Mouse (Mus musculus) kidney, postnatal 25 days (tissue): ENCODE data around the gene Mest.

Experiments used
- DNase-seq, 2 experiments: peaks; one replicate each; pipeline ENCODE4 v3.0.0; 2021; ENCODE audit warnings: mixed read lengths in 2 of 2

The Mest gene

GRCm38 (mm10) chr6:30709115-30709514, 14.2 kb upstream of the Mest start:
- no peak for DNase-seq

DNA sequence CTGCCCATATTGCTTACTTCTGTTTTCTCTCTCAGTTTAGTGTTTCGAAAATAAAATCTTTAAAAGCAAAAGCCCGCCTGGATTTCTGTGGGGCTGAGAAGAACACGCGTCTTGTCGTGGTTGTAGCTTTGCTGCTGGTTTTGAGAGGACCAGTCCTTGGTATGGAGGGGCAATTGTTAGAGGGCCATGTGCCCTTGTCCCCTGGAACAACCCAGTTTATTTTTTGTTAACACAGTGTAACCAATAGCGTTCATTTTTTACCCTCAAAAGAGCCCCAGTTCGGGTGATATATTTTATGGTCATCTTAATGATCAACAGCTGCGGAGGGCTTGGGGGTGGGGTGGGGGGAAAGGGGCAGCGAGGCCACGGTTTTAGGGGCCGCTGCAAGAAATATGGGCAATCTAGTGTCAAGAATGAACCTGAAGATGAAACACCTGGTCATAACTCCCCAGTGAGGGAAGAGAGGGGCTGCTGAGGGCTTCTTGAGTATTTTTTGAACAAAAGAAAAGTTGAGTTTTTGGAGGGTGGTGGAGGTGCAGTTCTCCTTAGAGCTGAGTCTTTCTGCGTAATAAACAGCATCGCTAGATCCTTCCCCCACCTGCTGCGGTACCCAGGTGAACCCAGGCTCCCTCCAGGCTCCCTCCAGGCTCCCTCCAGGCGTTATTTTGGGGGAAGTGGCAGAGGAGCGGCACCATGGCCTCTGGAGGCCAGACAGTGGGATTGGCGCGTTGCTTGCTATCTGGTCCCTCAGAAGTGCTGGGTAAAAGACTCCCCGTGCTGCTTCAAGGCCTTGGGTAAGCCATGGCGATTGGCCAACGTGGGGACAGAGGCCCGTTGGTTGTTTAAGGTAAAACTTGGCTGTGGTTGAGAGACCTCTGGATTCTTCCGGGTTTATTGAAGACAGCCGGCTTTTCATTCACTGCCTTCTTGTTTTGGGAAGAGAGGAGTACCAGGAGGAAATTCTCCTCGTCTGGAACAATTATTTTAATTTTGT, 12.7 kb upstream of the Mest start:
- no peak for DNase-seq

DNA sequence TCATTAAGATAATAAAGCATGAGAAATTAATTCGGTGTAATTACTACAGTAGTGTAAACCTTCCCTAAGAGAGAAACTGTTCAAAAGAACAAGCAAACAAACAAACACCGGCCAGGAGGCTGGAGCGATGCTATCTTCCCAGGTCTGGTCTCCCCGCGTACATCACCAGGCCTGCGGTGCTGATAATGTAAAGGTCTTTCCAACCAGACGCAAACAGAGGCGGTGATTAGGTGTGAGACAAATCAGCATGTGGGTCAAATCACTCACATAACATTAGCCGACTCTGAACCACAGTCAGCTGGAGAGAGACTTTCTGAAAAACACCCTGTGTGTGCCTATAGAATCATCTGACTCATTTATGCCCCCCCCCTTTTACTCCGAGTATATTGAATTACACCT, 12.0 kb upstream of the Mest start:
- DNase-seq = no peak

- no peak for DNase-seq
Measured at GRCm38 (mm10) chr6:30712484-30712883, 10.9 kb upstream of the Mest start.

GRCm38 (mm10) chr6:30713455-30713854, 9.9 kb upstream of the Mest start:
- no peak for DNase-seq

DNA sequence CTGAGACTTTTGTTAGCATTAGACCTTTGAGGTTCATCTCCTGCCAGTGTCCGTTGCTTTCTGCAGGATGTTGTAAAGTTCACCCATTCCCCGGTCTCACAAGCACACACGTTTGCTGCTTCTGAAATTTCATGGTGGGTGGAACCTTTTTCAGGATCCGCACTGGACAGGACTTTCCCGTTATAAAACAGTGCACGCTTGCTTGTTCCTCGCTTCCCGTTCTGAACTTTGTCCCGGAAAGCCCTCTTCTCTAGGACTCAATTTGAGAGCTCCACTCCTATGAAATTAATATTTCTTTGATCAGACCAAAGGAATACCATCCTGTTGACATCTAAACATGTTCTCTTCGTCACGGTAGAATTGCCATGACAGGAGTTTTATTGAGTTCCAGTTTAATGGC, 9.5 kb upstream of the Mest start:
- no peak for DNase-seq

DNA sequence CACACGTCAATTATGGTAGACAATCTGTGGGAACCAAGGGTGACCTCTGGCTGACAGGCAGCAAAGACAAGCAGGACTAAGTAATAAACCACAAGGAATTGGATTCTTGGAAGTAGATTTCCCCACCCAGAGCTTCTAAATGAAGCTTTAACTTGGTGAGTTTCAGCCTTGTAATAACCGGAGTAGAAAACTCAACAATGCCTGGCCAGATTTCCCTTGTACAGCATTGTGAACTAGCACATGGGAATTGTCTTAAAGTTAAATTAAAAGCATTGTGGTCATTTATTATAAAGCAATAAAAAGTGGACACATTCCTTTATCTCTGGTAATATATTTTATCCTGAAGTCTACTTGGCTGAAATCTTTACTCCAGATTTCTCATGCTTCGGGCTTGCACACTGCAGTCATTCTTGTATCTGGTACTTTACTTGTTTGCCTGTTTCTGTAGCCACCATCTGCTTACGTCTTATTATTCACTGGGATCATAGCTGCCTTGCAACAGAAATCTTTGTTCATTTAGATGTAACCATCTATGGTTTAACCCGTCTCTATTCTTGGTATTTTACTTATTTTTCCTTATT, 8.4 kb upstream of the Mest start:
- DNase-seq = no peak

- DNase-seq = no peak
Measured at GRCm38 (mm10) chr6:30716796-30717195, 6.6 kb upstream of the Mest start.

- no peak for DNase-seq
Measured at GRCm38 (mm10) chr6:30722385-30723164, 772 bp upstream of the Mest start.

GRCm38 (mm10) chr6:30730301-30730971, 7.1 kb downstream of the Mest start:
- DNase-seq = peak; percentile 26 to 34

GRCm38 (mm10) chr6:30732571-30733130, 9.3 kb downstream of the Mest start:
- peak in 1 of 2 experiments; percentile 31 for DNase-seq

DNA sequence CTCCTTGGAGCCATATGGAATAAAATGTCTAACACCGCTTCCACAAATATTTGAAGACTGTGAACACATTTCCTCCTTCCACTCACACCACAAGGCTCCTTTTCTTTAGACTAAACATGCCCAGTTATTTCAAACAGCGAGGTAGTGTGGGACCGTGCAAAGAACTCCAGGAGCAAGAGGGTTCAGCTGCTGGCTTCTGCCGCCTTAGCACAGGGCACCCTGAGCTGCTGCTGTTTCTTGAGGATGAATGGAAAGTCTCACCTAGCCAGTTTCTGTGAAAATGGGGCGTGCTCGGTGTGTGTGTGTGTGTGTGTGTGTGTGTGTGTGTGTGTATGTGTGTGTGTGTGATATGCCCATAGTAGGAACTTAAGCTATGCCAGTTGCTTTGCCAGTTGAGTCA, 11.1 kb downstream of the Mest start:
- DNase-seq = no peak

- DNase-seq = peak in 1 of 2 experiments; percentile 35
Measured at GRCm38 (mm10) chr6:30734988-30735727, 11.8 kb downstream of the Mest start.

- peak in 1 of 2 experiments; percentile 37 for DNase-seq
Measured at GRCm38 (mm10) chr6:30735728-30736371, 12.5 kb downstream of the Mest start.

GRCm38 (mm10) chr6:30736372-30736762, 13.0 kb downstream of the Mest start:
- DNase-seq = peak in 1 of 2 experiments; percentile 47

DNA sequence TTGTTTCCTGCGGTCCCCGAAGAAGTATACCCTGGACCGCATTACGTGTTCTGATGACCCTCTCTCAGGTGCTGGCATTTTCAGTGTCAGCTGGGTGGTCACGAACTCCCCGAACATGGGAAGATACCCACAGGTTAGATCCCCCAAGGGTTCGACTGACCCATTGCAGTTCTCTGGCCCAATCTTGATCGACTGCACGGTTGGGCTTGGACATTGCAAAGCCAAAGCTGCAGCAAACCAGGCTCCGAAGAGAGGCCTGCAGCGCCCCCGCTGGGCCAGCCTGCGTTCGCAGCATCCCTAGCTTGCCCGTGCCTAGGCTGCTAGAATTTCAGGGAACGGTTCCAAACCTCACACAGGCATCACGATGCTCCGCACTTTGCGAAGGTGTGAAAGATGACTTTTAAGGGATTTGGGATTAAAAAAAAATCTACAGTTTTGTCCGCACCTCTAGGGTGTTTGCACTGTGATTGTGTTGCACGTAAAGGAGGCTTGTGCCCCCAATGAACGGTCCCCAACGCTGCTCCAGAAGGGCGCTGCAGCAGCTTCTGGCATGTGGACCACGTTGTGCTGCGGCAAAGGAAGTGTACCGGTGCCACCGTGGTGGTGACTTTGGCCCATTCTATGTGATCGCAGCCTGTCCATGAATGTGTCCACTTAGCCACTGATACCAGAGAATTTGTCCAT, 13.7 kb downstream of the Mest start:
- peak; percentile 69 to 75 for DNase-seq

- peak; percentile 70 to 73 for DNase-seq
Measured at GRCm38 (mm10) chr6:30737548-30738463, 14.5 kb downstream of the Mest start.

DNA sequence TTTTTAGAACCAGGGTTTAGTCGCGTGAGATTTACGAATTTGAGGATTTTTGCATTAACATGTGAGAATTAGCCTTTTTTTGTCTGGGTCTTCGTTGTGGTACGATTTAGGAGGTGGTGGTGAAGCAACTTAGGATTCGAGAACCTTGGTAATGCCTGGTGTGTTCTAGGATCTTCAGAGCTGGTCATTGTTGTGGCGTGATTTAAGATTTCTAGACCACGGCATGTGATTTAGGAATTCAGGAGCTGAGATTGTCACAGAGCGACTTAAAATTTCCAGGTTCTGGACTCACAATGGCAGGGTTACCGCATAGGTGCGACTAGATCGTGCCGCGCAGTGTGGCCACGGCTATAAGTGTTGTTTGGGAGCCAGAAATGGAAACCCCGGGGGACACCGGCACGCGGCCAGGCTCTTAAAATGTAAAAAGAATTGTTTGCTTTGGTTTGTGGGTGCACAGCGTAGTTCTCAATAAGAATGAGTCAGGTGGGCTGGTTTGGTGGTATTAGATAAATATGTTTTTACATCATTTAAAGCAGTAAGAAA, 15.2 kb downstream of the Mest start:
- no peak for DNase-seq

GRCm38 (mm10) chr6:30739177-30739747, 15.9 kb downstream of the Mest start:
- peak; percentile 46 to 67 for DNase-seq
